Mouse (Mus musculus): ENCODE measurements around the gene Phactr2. TPM values are rescaled to one million over a fixed set of nuclear protein-coding genes. Genes with fewer than 3 reads are reported as not detected.

The Phactr2 gene
- polyA plus RNA-seq, 1 experiment from 2014 or later, result 12.4 TPM

DNA sequence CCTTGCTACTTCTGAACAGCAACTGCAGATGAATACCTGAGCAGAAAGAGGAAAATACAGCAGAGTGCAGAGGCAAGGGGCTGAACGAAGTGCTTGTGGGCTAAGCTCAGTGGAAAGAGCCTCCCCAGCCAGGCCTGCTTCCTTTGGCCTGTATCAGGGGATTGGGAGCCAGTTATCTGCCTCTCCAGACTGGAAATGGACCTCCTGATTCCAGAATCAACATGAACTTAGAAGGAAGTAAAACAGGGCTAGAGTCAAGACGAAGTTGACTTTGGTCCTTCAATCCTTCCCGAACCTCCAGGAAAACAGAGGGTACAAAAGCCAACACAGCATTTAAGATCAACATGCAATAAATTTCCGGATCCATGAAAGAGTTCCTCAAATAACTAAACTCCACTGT is 236.0 kb downstream of the Phactr2 start:
- H3K36me3 ChIP-seq (replicated peaks), result 0 out of 2 replicates have a peak, but pooled peaks cover 2% of the 10 kb centered on the region
- H3K4me2 ChIP-seq, result no peak overlapping the region
- no peak for ATAC-seq (ENCODE audit: low FRiP score)
- no peak overlapping the region for H3K9ac ChIP-seq
- H3K4me1 ChIP-seq, result peaks cover 7% of the 10 kb centered on the region
- no peak overlapping the region for H3K27ac ChIP-seq
- H3K4me3 ChIP-seq (replicated peaks), result no peak overlapping the region
- H3K27me3 ChIP-seq, result no peaks in the 10 kb centered on the region
- 92% methylated on average over 4 of the region's 4 CpGs for WGBS
- no peaks in the 10 kb centered on the region for H3K9me3 ChIP-seq

DNA sequence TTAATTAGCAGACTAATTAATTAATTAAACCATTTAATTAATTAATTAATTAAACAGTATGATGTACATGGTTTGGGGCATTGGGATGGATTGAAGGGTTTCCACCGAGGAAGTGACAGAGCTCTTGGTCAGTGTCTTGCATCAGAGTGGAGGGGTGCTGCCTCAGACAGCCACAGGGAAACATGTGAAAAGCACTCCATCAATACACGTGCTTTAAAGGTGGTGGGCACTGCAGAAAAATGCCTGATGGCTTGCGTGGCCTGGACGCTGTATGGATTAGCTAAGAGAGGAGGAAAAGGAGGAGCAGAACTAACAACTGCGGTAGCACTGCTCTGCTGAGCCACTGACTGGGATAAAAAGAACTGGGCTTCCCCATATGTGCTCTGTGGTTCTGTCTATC is 237.3 kb downstream of the Phactr2 start:
- H3K27me3 ChIP-seq, result no peaks in the 10 kb centered on the region
- no peak overlapping the region for H3K4me3 ChIP-seq (replicated peaks)
- no peak overlapping the region for H3K4me2 ChIP-seq
- H3K9me3 ChIP-seq, result no peaks in the 10 kb centered on the region
- ATAC-seq (ENCODE audit: low FRiP score), result no peak
- peaks cover 15% of the 10 kb centered on the region for H3K4me1 ChIP-seq
- no peak overlapping the region for H3K27ac ChIP-seq
- 0 out of 2 replicates have a peak, but pooled peaks cover 2% of the 10 kb centered on the region for H3K36me3 ChIP-seq (replicated peaks)
- 80% methylated on average over 5 of the region's 5 CpGs for WGBS
- H3K9ac ChIP-seq, result no peak overlapping the region

DNA sequence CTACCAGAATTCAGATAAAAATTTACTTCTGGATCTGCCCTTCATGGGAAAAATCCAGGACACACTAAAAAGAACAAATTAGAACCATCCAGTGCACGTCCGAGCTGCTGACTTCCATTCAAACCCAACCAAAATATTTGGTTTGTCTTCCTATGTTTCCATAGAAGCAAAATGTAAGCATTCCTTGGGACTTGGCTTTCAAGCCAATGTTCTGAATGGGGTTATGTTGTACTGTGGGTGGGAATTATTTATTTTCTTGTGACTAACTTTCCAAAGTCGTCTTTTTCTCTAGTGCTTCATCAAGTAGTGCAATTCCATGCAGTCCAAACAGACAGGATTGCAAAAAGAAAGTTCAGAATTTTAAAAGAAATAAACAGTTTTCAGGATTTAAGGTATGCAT is 239.7 kb downstream of the Phactr2 start:
- WGBS, result 75% methylated on average over 3 of the region's 3 CpGs
- Histone ChIP-seq H3K27me3 (no peaks in the 10 kb centered on the region), H3K27ac (no peak overlapping the region), H3K36me3 (replicated peaks) (no peaks in the 10 kb centered on the region), H3K4me1 (peaks cover 15% of the 10 kb centered on the region), H3K4me3 (replicated peaks) (no peak overlapping the region), H3K9ac (no peak overlapping the region), H3K4me2 (no peak overlapping the region), H3K9me3 (no peaks in the 10 kb centered on the region)
- ATAC-seq (ENCODE audit: low FRiP score), result no peak

DNA sequence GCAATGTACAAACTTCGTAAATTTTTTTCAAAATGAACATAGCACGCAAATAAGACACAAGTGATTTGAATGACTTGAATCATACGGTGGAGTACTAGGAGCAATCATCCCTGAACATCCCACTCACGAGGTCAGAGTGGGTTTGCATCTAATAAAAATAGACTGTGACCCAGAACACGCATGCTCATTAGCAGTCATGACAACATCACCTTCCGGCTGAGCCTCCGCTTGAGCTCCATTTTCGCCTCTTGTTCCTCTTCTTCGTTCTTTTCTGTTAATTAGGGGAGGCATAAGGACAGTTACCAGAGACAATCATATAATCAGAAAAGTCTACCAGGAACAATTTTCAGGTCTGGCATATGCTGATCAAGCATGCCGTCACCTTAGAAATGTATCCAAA is 240.3 kb downstream of the Phactr2 start:
- Histone ChIP-seq H3K27ac (no peak overlapping the region), H3K4me2 (no peak overlapping the region), H3K36me3 (replicated peaks) (no peaks in the 10 kb centered on the region), H3K27me3 (no peaks in the 10 kb centered on the region), H3K9ac (no peak overlapping the region), H3K9me3 (no peaks in the 10 kb centered on the region), H3K4me1 (peaks cover 15% of the 10 kb centered on the region), H3K4me3 (replicated peaks) (no peak overlapping the region)
- ATAC-seq (ENCODE audit: low FRiP score), result 0 out of 2 replicates have a peak, but pooled peaks have one; percentile 30
- WGBS, result 65% methylated on average over 10 of the region's 10 CpGs

DNA sequence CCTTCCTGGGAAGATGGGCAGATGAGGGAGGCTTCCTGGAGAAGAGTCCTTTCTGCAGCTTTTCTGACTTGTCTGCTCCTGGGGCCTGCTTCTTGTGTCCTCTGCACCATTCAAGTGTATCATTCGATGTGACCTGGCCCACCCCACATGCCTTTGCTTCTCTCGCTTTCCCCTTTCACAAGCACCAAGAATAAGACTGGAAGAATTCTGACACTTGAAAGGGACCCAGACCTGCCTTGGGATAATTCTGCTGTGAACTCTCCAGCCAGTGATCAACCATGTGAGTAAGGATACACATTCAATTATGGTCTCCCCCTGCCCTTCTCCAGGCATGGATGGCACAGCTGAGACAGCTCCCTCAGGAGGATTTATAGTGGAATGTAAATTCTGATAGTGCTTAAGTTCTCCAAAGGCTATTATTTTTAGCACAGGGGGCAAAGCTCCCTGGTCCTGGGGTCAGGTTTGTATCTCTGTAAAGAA is 241.0 kb downstream of the Phactr2 start:
- Histone ChIP-seq H3K27me3 (no peaks in the 10 kb centered on the region), H3K36me3 (replicated peaks) (no peaks in the 10 kb centered on the region), H3K27ac (no peak overlapping the region), H3K4me3 (replicated peaks) (no peak overlapping the region), H3K4me2 (no peak overlapping the region), H3K9ac (no peak overlapping the region), H3K9me3 (no peaks in the 10 kb centered on the region), H3K4me1 (peaks cover 15% of the 10 kb centered on the region)
- 37% methylated on average over 2 of the region's 2 CpGs for WGBS
- ATAC-seq (ENCODE audit: low FRiP score), result no peak

DNA sequence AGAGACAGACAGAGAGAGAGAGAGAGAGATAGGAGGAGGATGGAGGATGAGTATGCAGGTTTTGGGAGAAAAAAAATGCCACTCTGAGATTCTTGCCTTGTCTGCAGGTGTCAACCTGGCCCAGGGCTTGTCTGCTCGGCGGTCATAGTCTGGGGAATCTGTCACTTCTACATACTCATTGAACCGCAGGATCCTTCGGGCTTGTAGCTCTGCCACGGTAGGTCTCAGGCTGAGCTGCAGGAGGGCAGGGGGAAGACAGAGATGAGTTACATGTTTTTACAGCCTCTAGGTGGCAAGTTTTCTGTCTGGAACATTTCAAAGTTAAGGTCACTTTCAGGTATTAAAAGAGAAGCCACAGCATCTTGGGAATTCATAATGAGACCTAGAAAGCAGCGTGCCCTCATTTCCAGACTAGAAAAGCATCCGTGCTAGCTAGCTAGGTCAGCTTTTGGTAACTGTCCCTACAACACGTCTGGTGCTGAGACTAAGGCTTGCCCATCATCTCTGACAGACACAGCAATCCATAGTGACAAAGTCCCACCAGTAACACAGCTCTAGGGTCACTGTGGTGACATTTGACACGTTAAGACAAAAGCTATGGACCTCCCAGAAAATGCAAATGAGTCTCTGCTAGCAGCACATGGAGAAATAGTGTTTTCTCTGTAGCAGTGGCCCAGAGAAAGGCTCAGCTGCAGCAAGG is 241.6 kb downstream of the Phactr2 start:
- Histone ChIP-seq H3K27me3 (no peaks in the 10 kb centered on the region), H3K9me3 (no peaks in the 10 kb centered on the region), H3K4me3 (replicated peaks) (no peak overlapping the region), H3K4me1 (peaks cover 15% of the 10 kb centered on the region), H3K27ac (no peak overlapping the region), H3K4me2 (no peak overlapping the region), H3K9ac (no peak overlapping the region), H3K36me3 (replicated peaks) (no peaks in the 10 kb centered on the region)
- 53% methylated on average over 9 of the region's 9 CpGs for WGBS
- 0 out of 2 replicates have a peak, but pooled peaks have one; percentile 9 for ATAC-seq (ENCODE audit: low FRiP score)

DNA sequence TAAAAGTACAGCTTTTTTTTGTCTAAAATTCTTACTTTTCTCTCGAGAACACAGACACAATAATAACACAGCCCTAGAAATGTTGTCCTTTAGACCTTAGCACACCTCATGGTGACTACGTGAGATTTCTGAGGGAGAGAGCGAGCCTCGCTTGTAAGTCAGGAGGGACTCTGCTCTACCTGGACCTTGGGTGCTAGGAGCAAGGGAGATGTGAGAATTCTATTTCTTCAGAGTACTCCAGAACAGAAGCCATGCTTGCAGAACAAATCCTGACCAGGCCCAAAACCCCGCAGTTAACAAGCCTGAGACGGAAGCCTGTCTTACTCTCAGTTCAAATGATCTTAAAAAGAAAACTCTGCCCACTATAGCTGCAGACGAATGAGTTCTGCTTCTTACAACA is 243.5 kb downstream of the Phactr2 start:
- no peak for ATAC-seq (ENCODE audit: low FRiP score)
- Histone ChIP-seq H3K27me3 (no peaks in the 10 kb centered on the region), H3K27ac (no peak overlapping the region), H3K4me1 (peaks cover 15% of the 10 kb centered on the region), H3K9me3 (no peaks in the 10 kb centered on the region), H3K4me2 (no peak overlapping the region), H3K4me3 (replicated peaks) (no peak overlapping the region), H3K36me3 (replicated peaks) (no peaks in the 10 kb centered on the region), H3K9ac (no peak overlapping the region)
- 90% methylated on average over 7 of the region's 7 CpGs for WGBS

DNA sequence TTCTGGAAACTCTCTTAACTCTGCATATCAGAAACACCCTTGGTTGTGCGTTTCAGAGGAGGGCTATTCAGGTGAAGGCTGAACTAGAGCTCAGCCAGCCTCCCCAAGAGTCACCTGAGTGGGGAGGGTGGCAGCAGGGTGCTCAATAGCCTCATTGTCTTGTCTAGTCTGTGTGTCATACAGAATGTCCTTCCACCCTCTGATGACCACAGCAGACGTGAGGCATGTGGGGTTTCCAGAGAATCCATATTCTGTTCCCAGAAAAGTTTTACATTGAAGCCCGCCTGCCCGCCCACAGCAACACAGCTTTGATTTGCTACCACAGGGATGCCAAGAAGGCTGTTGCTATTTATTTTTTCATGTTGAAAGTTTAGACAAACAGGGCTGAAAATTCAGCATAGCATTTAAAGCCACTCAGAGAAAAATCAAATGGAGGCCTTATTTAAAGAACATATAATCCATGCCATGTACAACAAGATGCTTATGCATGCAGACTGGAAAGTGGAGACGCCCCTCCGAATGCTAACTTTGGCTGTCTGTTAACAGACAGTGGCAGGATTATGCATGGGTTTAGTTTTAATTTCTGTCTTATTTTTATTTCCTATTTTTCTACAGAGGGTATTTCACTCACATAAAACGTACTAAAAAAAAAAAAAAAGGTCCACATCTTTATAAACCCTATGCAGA is 248.7 kb downstream of the Phactr2 start:
- no peaks in the 10 kb centered on the region for H3K4me1 ChIP-seq
- H3K36me3 ChIP-seq (replicated peaks), result no peaks in the 10 kb centered on the region
- no peaks in the 10 kb centered on the region for H3K9me3 ChIP-seq
- H3K4me2 ChIP-seq, result no peak overlapping the region
- H3K4me3 ChIP-seq (replicated peaks), result no peak overlapping the region
- H3K27me3 ChIP-seq, result no peaks in the 10 kb centered on the region
- no peak overlapping the region for H3K9ac ChIP-seq
- H3K27ac ChIP-seq, result no peak overlapping the region
- 88% methylated on average over 7 of the region's 7 CpGs for WGBS
- ATAC-seq (ENCODE audit: low FRiP score), result no peak

DNA sequence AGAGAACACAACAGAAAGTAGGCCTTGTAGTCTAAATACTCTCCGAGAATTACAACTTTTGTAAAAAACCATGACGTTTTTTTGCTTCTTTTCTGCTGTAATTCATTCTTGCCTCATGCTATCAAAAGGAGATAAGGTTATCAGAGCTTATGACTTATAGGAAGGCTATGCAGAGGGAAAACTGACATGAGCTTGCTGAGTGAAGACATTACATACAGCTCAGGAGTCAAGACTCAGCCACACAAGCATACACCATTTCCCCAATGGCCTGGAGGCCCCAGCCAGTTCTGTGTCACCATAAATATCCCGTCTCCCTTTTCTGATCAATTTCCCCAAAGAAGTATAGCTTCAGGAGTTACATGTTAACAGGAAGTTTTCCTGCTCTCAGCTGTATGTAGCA is 252.1 kb downstream of the Phactr2 start:
- H3K4me2 ChIP-seq, result no peak overlapping the region
- 93% methylated on average over 3 of the region's 3 CpGs for WGBS
- H3K27me3 ChIP-seq, result no peaks in the 10 kb centered on the region
- no peaks in the 10 kb centered on the region for H3K9me3 ChIP-seq
- no peak overlapping the region for H3K4me3 ChIP-seq (replicated peaks)
- H3K27ac ChIP-seq, result no peak overlapping the region
- H3K4me1 ChIP-seq, result no peaks in the 10 kb centered on the region
- no peak for ATAC-seq (ENCODE audit: low FRiP score)
- no peaks in the 10 kb centered on the region for H3K36me3 ChIP-seq (replicated peaks)
- H3K9ac ChIP-seq, result no peak overlapping the region

DNA sequence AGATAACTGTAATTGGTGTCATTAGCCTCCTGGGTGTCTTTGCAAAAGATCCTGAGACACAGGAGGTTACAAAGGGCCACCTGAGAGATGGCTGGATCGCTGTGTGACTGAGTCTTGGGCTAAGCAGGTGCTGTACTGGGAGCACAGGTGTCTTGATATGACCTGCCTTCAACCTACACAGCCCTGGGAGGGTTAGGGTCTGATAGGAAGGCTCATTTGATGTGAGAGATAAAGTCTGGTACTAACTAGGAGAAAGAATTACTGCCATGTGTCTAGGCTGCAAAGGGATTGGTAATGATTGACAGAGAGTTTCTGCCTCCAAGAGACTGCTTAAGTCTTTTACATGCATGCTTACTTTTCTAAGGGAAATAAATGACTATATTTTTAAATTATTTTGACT is 254.2 kb downstream of the Phactr2 start:
- no peak overlapping the region for H3K27ac ChIP-seq
- no peaks in the 10 kb centered on the region for H3K27me3 ChIP-seq
- no peaks in the 10 kb centered on the region for H3K9me3 ChIP-seq
- no peak overlapping the region for H3K4me3 ChIP-seq (replicated peaks)
- 77% methylated on average over 1 of the region's 1 CpGs for WGBS
- H3K36me3 ChIP-seq (replicated peaks), result no peaks in the 10 kb centered on the region
- no peak overlapping the region for H3K4me2 ChIP-seq
- no peak for ATAC-seq (ENCODE audit: low FRiP score)
- no peak overlapping the region for H3K9ac ChIP-seq
- H3K4me1 ChIP-seq, result no peaks in the 10 kb centered on the region

DNA sequence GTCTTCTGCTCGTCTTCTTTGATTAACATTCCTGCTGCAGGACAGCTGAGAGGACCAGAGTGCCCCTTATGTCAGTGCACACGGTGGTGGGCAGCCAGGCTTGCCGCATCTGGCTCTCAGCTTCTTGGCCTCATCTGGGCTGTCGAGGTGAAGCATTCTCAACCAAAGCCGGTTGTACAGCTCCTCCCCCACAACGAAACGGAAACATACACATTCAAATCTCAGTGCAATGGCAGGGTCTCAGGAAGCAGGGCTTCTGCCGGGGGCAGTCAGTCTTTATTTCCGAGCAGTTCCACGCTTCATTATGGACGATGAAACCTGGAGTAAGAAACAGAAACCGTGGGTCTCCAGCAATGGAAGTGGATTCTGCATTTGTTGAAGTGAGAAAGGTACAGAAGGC is 260.3 kb downstream of the Phactr2 start:
- 86% methylated on average over 12 of the region's 12 CpGs for WGBS
- ATAC-seq (ENCODE audit: low FRiP score), result no peak
- H3K36me3 ChIP-seq (replicated peaks), result no peaks in the 10 kb centered on the region
- H3K27me3 ChIP-seq, result no peaks in the 10 kb centered on the region
- no peak overlapping the region for H3K4me3 ChIP-seq (replicated peaks)
- H3K9ac ChIP-seq, result no peak overlapping the region
- H3K4me2 ChIP-seq, result no peak overlapping the region
- H3K4me1 ChIP-seq, result peaks cover 6% of the 10 kb centered on the region
- no peaks in the 10 kb centered on the region for H3K9me3 ChIP-seq
- no peak overlapping the region for H3K27ac ChIP-seq

DNA sequence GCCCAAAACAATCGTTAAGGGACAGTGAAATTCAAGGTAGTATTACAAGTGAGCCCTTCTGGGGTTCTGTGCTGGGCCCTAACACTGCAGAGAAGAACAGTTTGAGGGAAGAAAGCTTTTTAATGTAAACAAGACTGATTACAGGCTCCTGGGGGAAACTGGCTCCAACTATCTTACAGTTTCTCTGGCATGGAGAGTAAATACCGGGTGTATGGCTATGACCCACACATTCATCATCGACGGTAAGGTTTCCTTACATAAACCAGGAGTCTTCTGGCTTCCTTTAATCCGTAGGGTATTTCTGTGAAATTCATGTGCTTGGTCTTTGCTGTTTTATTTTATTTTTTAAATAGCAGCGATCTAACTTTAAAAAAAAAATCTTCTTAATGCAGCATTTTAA is 261.4 kb downstream of the Phactr2 start:
- Histone ChIP-seq H3K9me3 (no peaks in the 10 kb centered on the region), H3K4me3 (replicated peaks) (no peak overlapping the region), H3K27me3 (no peaks in the 10 kb centered on the region), H3K36me3 (replicated peaks) (no peaks in the 10 kb centered on the region), H3K9ac (no peak overlapping the region), H3K27ac (no peak overlapping the region), H3K4me2 (no peak overlapping the region), H3K4me1 (peaks cover 6% of the 10 kb centered on the region)
- ATAC-seq (ENCODE audit: low FRiP score), result no peak
- WGBS, result 83% methylated on average over 6 of the region's 6 CpGs

DNA sequence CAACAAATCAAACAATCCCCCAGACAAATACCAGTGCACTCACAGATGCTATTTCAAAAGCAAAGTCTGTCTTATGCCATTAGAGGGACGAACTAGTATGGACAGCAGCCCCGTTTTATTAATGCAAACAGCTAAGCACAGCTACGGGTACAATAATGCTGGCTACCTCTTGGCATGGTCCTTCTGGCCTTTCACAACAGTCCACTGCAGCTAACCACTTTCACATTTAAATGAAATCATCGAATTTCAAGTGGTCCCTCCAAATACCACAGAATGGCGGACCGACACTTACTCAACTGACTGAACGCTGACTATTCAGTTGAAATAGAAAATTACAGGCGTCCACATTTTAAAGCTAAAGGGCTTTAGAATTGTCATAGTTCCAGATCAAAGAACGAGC is 261.9 kb downstream of the Phactr2 start:
- Histone ChIP-seq H3K9me3 (no peaks in the 10 kb centered on the region), H3K4me1 (peaks cover 6% of the 10 kb centered on the region), H3K4me3 (replicated peaks) (no peak overlapping the region), H3K36me3 (replicated peaks) (no peaks in the 10 kb centered on the region), H3K4me2 (no peak overlapping the region), H3K9ac (no peak overlapping the region), H3K27ac (no peak overlapping the region), H3K27me3 (no peaks in the 10 kb centered on the region)
- 60% methylated on average over 9 of the region's 9 CpGs for WGBS
- ATAC-seq (ENCODE audit: low FRiP score), result no peak

Data from forebrain, embryonic 12.5 days (tissue).